Mouse (Mus musculus) MEL (cell line): Measurements from ENCODE around the gene Bloc1s5. TPM values are rescaled to one million over a fixed set of nuclear protein-coding genes. Genes with fewer than 3 reads are reported as not detected.
A peak's percentile ranks its signal among the peaks of the same experiment; 100 is the strongest.

Experiments used
- DNase-seq: peaks from one replicate; pipeline ENCODE4 v3.0.0; 2011; ENCODE audit warnings: low read depth, low spot score
- H3K27ac ChIP-seq: 2 replicates; pipeline ENCODE4 v1.5.1; 2012; ENCODE audit warnings: low read depth, mild to moderate bottlenecking, control low read depth, low read length, moderate library complexity; ENCODE audit not compliant: control insufficient read depth
- H3K27me3 ChIP-seq, 2 experiments: fragments of 150-350 bp in 1 of 2; sonication (generic) in 1 of 2; 2 replicates each; pipeline ENCODE4 v1.6.1; 2012; ENCODE audit warnings: low read length in 2 of 2, mild to moderate bottlenecking in 2 of 2, improper control_type of control experiment in 1 of 2, moderate library complexity in 1 of 2; ENCODE audit not compliant: insufficient read depth in 2 of 2, control insufficient read depth in 1 of 2
- H3K36me3 ChIP-seq, 2 experiments: 2 replicates each; pipeline ENCODE4 v1.6.1; 2012 to 2014; ENCODE audit warnings: low read length in 2 of 2, improper control_type of control experiment in 1 of 2, inconsistent platforms in 1 of 2, mild to moderate bottlenecking in 1 of 2; ENCODE audit not compliant: insufficient read depth in 2 of 2, control insufficient read depth in 1 of 2
- H3K4me1 ChIP-seq, 2 experiments: fragments of 150-350 bp in 1 of 2; sonication (generic) in 1 of 2; 2 replicates each; pipeline ENCODE4 v1.6.1; 2012; ENCODE audit warnings: low read length in 2 of 2, improper control_type of control experiment in 1 of 2, mild to moderate bottlenecking in 1 of 2; ENCODE audit not compliant: insufficient read depth in 2 of 2, control insufficient read depth in 1 of 2
- H3K4me3 ChIP-seq, 2 experiments: fragments of 150-350 bp in 1 of 2; sonication (generic) in 1 of 2; 2 replicates each; pipeline ENCODE4 v1.5.1; 2012; ENCODE audit warnings: low read depth in 2 of 2, low read length in 2 of 2, mild to moderate bottlenecking in 2 of 2, moderate library complexity in 2 of 2, control low read depth in 1 of 2, improper control_type of control experiment in 1 of 2; ENCODE audit not compliant: control insufficient read depth in 1 of 2, insufficient read depth in 1 of 2
- H3K79me2 ChIP-seq: 2 replicates; pipeline ENCODE4 v1.6.1; 2012; ENCODE audit warnings: mild to moderate bottlenecking, low read length, moderate library complexity; ENCODE audit not compliant: control insufficient read depth, poor library complexity, insufficient read depth
- H3K9ac ChIP-seq: 2 replicates; pipeline ENCODE4 v1.6.1; 2012; ENCODE audit warnings: low read depth, mild to moderate bottlenecking, control low read depth, low read length, moderate library complexity; ENCODE audit not compliant: control insufficient read depth, poor library complexity, severe bottlenecking
- H3K9me3 ChIP-seq: fragments of 150-350 bp; sonication (generic); replicated peaks from 2 replicates; pipeline ENCODE4 v1.6.1; 2012; ENCODE audit warnings: mild to moderate bottlenecking, low read length, improper control_type of control experiment, moderate library complexity; ENCODE audit not compliant: insufficient read depth
- CHD1 ChIP-seq: IDR thresholded peaks from 2 replicates; pipeline ENCODE4 v1.6.1; 2012; ENCODE audit warnings: low read depth, mild to moderate bottlenecking, inconsistent platforms, low read length, improper control_type of control experiment
- CTCF ChIP-seq, 3 experiments: IDR thresholded peaks in 2 of 3; conservative IDR thresholded peaks in 1 of 3; 2 replicates each; pipeline ENCODE4 v1.5.1; 2011 to 2012; ENCODE audit warnings: low read length in 3 of 3, low read depth in 2 of 3, mild to moderate bottlenecking in 2 of 3, improper control_type of control experiment in 1 of 3, inconsistent platforms in 1 of 3, mixed read lengths in 1 of 3, moderate library complexity in 1 of 3; ENCODE audit not compliant: control insufficient read depth in 1 of 3, insufficient read depth in 1 of 3, poor library complexity in 1 of 3, severe bottlenecking in 1 of 3
- E2F4 ChIP-seq: IDR thresholded peaks from 2 replicates; pipeline ENCODE4 v1.6.1; 2011; ENCODE audit warnings: low read depth, low read length, improper control_type of control experiment, borderline replicate concordance
- ELF1 ChIP-seq: IDR thresholded peaks from 2 replicates; pipeline ENCODE4 v1.6.1; 2014; ENCODE audit warnings: low read depth, mild to moderate bottlenecking, inconsistent platforms, low read length, improper control_type of control experiment, moderate library complexity
- EP300 ChIP-seq, 2 experiments: IDR thresholded peaks; 2 replicates each; pipeline ENCODE4 v1.6.1; 2011; ENCODE audit warnings: improper control_type of control experiment in 2 of 2, low read length in 2 of 2, low read depth in 1 of 2, mild to moderate bottlenecking in 1 of 2
- GATA1 ChIP-seq: IDR thresholded peaks from 2 replicates; pipeline ENCODE4 v1.6.1; 2011; ENCODE audit warnings: low read depth, low read length, improper control_type of control experiment
- MAX ChIP-seq: IDR thresholded peaks from 2 replicates; pipeline ENCODE4 v1.6.1; 2011; ENCODE audit warnings: low read length, improper control_type of control experiment
- MAZ ChIP-seq: IDR thresholded peaks from 2 replicates; pipeline ENCODE4 v1.6.1; 2012; ENCODE audit warnings: low read depth, mild to moderate bottlenecking, inconsistent platforms, low read length, improper control_type of control experiment
- MXI1 ChIP-seq: IDR thresholded peaks from 2 replicates; pipeline ENCODE4 v1.6.1; 2011; ENCODE audit warnings: mild to moderate bottlenecking, low read depth, low read length, improper control_type of control experiment
- MYB ChIP-seq: IDR thresholded peaks from 2 replicates; pipeline ENCODE4 v1.6.1; 2011; ENCODE audit warnings: mild to moderate bottlenecking, low read depth, low read length, improper control_type of control experiment
- NELFE ChIP-seq: IDR thresholded peaks from 2 replicates; pipeline ENCODE4 v1.6.1; 2011; ENCODE audit warnings: low read depth, low read length, improper control_type of control experiment
- POLR2A ChIP-seq, 2 experiments: IDR thresholded peaks; 2 replicates each; pipeline ENCODE4 v1.6.1; 2011 to 2012; ENCODE audit warnings: low read length in 2 of 2, mild to moderate bottlenecking in 2 of 2, control low read depth in 1 of 2, improper control_type of control experiment in 1 of 2, low read depth in 1 of 2, moderate library complexity in 1 of 2; ENCODE audit not compliant: control insufficient read depth in 1 of 2, insufficient read depth in 1 of 2, poor library complexity in 1 of 2
- POLR2AphosphoS2 ChIP-seq: IDR thresholded peaks from 2 replicates; pipeline ENCODE4 v1.6.1; 2011; ENCODE audit warnings: low read length, improper control_type of control experiment
- RAD21 ChIP-seq: IDR thresholded peaks from 2 replicates; pipeline ENCODE4 v1.6.1; 2011; ENCODE audit warnings: mild to moderate bottlenecking, low read depth, low read length, improper control_type of control experiment
- RCOR1 ChIP-seq: IDR thresholded peaks from 2 replicates; pipeline ENCODE4 v1.6.1; 2012; ENCODE audit warnings: low read depth, mild to moderate bottlenecking, inconsistent platforms, low read length, improper control_type of control experiment
- SIN3A ChIP-seq: IDR thresholded peaks from 2 replicates; pipeline ENCODE4 v1.6.1; 2012; ENCODE audit warnings: low read length, improper control_type of control experiment, inconsistent platforms
- SMC3 ChIP-seq: IDR thresholded peaks from 2 replicates; pipeline ENCODE4 v1.6.1; 2011; ENCODE audit warnings: low read depth, low read length, improper control_type of control experiment
- TAL1 ChIP-seq: IDR thresholded peaks from 2 replicates; pipeline ENCODE4 v1.6.1; 2012; ENCODE audit warnings: mild to moderate bottlenecking, inconsistent platforms, low read length, moderate library complexity, mixed read lengths
- TBP ChIP-seq: IDR thresholded peaks from 2 replicates; pipeline ENCODE4 v1.8.0; 2011; ENCODE audit warnings: low read depth, low read length, improper control_type of control experiment
- TCF12 ChIP-seq: IDR thresholded peaks from 2 replicates; pipeline ENCODE4 v1.6.1; 2014; ENCODE audit warnings: low read depth, mild to moderate bottlenecking, inconsistent platforms, low read length, improper control_type of control experiment, moderate library complexity
- USF2 ChIP-seq, 2 experiments: IDR thresholded peaks; 2 replicates each; pipeline ENCODE4 v1.6.1; 2011 to 2012; ENCODE audit warnings: improper control_type of control experiment in 2 of 2, low read length in 2 of 2, borderline replicate concordance in 1 of 2, inconsistent platforms in 1 of 2, low read depth in 1 of 2, mild to moderate bottlenecking in 1 of 2; ENCODE audit not compliant: insufficient read depth in 1 of 2
- ZKSCAN1 ChIP-seq: IDR thresholded peaks from 2 replicates; pipeline ENCODE4 v1.6.1; 2012; ENCODE audit warnings: low read depth, mild to moderate bottlenecking, inconsistent platforms, low read length, improper control_type of control experiment, moderate library complexity
- ZMIZ1 ChIP-seq: IDR thresholded peaks from 2 replicates; pipeline ENCODE4 v1.6.1; 2012; ENCODE audit warnings: low read depth, mild to moderate bottlenecking, inconsistent platforms, low read length, improper control_type of control experiment, moderate library complexity
- polyA plus RNA-seq, 2 experiments: library from polyadenylated mRNA; stranded (reverse) in 1 of 2; unstranded in 1 of 2; fragments of >175 nt in 1 of 2; fragments of >200 nt in 1 of 2; gene quantifications; 2 replicates each; pipeline versions ENCODE4 v1.2.1 to v1.2.4; 2012; ENCODE audit warnings: low replicate concordance in 2 of 2, low read depth in 1 of 2; ENCODE audit not compliant: insufficient read length in 2 of 2, insufficient read depth in 1 of 2, missing spikeins in 1 of 2
- total RNA-seq: library from RNA; depleted of rRNA; stranded (reverse); fragments of 300-350 nt; gene quantifications from 2 replicates; pipeline ENCODE4 v1.2.3, GENCODE M21; 2012

The Bloc1s5 gene
- total and polyA plus RNA-seq, 3 experiments: 12.3 to 16.2 TPM; not detected in 1

GRCm38 (mm10) chr13:38658528-38659280 is 23.8 kb upstream of the Bloc1s5 start, which contains the start of gene Eef1e1 (continued):
- peak; percentile 84 for TF ChIP-seq NELFE
- TF ChIP-seq TCF12: peak; percentile 69
- TF ChIP-seq MYB: no peak
- TF ChIP-seq SMC3: no peak
- no peak; the same call in 1 of the 2 replicates for TF ChIP-seq TBP
- no peak for TF ChIP-seq E2F4
- no peak for TF ChIP-seq TAL1

DNA sequence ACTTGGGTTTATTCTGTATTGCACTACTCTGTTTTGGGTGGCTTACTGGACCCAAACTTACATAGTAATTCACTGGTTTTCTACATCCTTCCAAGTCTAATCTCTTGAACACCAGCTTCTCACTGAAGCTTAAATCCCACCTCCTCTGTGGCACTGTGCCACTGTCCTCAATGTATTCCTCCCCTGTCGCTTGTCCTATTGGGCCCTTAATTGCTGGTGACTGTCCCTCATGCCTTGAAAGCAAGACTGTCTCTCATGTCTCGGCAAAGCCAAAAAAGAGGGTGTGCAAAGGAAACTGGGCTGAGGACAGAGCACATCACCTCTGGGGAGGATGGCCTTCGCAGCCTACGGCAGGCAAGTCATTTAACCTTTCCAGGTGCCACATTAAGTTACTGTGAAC is 23.0 kb upstream of the Bloc1s5 start:
- peak overlapping the region; percentile 95 for H3K9ac ChIP-seq
- no peaks in the 10 kb centered on the region for H3K27me3 ChIP-seq
- H3K79me2 ChIP-seq: peaks cover 37% of the 10 kb centered on the region
- H3K9me3 ChIP-seq: no peaks in the 10 kb centered on the region
- peaks cover 30 to 32% of the 10 kb centered on the region in 2 experiments for H3K36me3 ChIP-seq
- H3K4me3 ChIP-seq: peak overlapping the region; percentile 76 to 80
- no peak for TF ChIP-seq RCOR1
- TF ChIP-seq MAX: peak; percentile 56
- no peak for TF ChIP-seq CTCF (IDR thresholded peaks at IDR 0.05 in 2 of 3, conservative IDR thresholded peaks at IDR 0.05 in 1 of 3; ENCODE audit: control insufficient read depth in 1 of 3, insufficient read depth in 1 of 3, low read depth in 2 of 3, low read length in 3 of 3, poor library complexity in 1 of 3, severe bottlenecking in 1 of 3)
- 0 out of 2 replicates have a peak, but pooled peaks have one; percentile 41 for TF ChIP-seq CHD1
- 0 out of 4 replicates have a peak, but pooled peaks of 1 of the 2 experiments have one; percentile 22 for TF ChIP-seq POLR2A (IDR thresholded peaks at IDR 0.05; ENCODE audit: control insufficient read depth in 1 of 2, insufficient read depth in 1 of 2, low read depth in 1 of 2, low read length in 2 of 2, poor library complexity in 1 of 2)
- peaks cover 9 to 10% of the 10 kb centered on the region in 2 experiments; a peak in 3 of 4 replicates for H3K4me1 ChIP-seq
- peak overlapping the region; percentile 61 for H3K27ac ChIP-seq
- DNase-seq: peak; percentile 73

DNA sequence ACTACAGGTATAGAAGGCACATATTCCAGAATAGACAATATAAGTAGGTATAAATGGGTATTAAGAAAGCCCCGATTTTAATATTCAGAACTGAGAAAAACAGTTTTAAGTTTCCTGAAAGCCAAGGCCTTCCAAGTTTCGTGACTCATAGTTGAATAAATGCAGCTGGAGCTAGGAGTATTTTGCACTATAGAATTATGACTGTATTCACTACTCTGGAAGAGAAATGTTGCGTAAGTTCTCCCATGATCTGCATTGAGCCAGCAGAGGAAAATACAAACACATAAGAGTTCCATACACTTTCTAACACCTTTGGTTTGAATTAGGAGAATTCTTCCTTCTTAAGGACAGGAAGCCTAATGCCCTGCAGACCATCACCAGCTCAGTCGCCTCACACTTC is 15.4 kb upstream of the Bloc1s5 start:
- DNase-seq: no peak
- Histone ChIP-seq H3K79me2 (peaks cover 16% of the 10 kb centered on the region), H3K27ac (no peak overlapping the region), H3K9me3 (no peaks in the 10 kb centered on the region), H3K4me3 (no peak overlapping the region), H3K27me3 (no peaks in the 10 kb centered on the region), H3K36me3 (peaks cover 16 to 68% of the 10 kb centered on the region in 2 experiments), H3K4me1 (peaks cover 5 to 17% of the 10 kb centered on the region in 2 experiments; a peak in 3 of 4 replicates), H3K9ac (no peak overlapping the region)
- TF ChIP-seq POLR2AphosphoS2: no peak
- no peak for TF ChIP-seq POLR2A (IDR thresholded peaks at IDR 0.05; ENCODE audit: control insufficient read depth in 1 of 2, insufficient read depth in 1 of 2, low read depth in 1 of 2, low read length in 2 of 2, poor library complexity in 1 of 2)
- no peak for TF ChIP-seq SIN3A
- no peak for TF ChIP-seq USF2 (IDR thresholded peaks at IDR 0.05; ENCODE audit: borderline replicate concordance in 1 of 2, insufficient read depth in 1 of 2, low read depth in 1 of 2, low read length in 2 of 2)
- no peak for TF ChIP-seq CTCF (IDR thresholded peaks at IDR 0.05 in 2 of 3, conservative IDR thresholded peaks at IDR 0.05 in 1 of 3; ENCODE audit: control insufficient read depth in 1 of 3, insufficient read depth in 1 of 3, low read depth in 2 of 3, low read length in 3 of 3, poor library complexity in 1 of 3, severe bottlenecking in 1 of 3)
- no peak for TF ChIP-seq ELF1
- TF ChIP-seq ZKSCAN1: no peak
- TF ChIP-seq RAD21: no peak
- TF ChIP-seq SMC3: no peak
- no peak for TF ChIP-seq ZMIZ1
- no peak for TF ChIP-seq MXI1
- no peak for TF ChIP-seq EP300 (IDR thresholded peaks at IDR 0.05; ENCODE audit: low read depth in 1 of 2, low read length in 2 of 2)
- TF ChIP-seq MAX: no peak
- no peak for TF ChIP-seq MAZ
- TF ChIP-seq GATA1: no peak
